Mouse (Mus musculus) embryonic stem cell, embryonic (primary cell): ENCODE measurements around the gene Alk.

Source experiments
- CTCF ChIA-PET, 4 experiments: fragments of 300-600 bp in 2 of 4; fragments of 350-600 bp in 2 of 4; sonication (Branson Sonifier 250); formaldehyde crosslinking; loops; one replicate each; lab custom pipeline; 2022; ENCODE audit warnings: inconsistent platforms in 2 of 4; lab: Charles Lee
- POLR2A ChIA-PET, 4 experiments: fragments of 300-600 bp in 2 of 4; fragments of 350-600 bp in 2 of 4; sonication (Branson Sonifier 250); formaldehyde crosslinking; loops; one replicate each; lab custom pipeline; 2022; ENCODE audit warnings: antibody characterized with exemption in 4 of 4, inconsistent platforms in 1 of 4; lab: Charles Lee

Alk gene

DNA sequence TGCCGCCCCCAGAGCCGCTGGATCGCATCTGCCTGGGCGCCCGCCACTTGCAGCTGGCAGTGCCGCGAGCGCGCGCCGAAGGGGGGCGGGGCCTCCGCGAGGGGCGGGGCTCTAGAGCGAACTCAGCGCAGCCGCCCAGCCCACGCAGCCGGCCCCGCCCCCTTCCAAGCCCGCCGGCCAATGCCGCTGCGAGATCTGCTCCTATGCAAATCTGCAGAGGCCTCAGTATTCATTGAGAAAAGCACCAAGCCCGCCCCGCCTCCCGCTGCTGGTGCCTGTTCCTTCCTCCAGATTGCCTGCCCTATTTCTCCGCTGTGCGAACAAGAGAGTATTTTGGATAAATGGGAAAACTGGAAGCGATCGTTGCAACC lies at the start of gene Alk:
Gene Alk, minus strand, starts transcription at position 18 of the 371 bp plus-strand sequence.
- ChIA-PET CTCF (interaction anchor here in 2 of 4 experiments (0.9 to 1.0 kb wide), 2 partner anchors 193 to 933 kb away, joined by 3 read pairs; no protein-coding TSS in a partner anchor), POLR2A (interaction anchor here in 1 of 4 experiments (0.5 to 0.6 kb wide), 2 partner anchors 177 to 478 kb away, joined by 4 to 5 read pairs; no protein-coding TSS in a partner anchor)

DNA sequence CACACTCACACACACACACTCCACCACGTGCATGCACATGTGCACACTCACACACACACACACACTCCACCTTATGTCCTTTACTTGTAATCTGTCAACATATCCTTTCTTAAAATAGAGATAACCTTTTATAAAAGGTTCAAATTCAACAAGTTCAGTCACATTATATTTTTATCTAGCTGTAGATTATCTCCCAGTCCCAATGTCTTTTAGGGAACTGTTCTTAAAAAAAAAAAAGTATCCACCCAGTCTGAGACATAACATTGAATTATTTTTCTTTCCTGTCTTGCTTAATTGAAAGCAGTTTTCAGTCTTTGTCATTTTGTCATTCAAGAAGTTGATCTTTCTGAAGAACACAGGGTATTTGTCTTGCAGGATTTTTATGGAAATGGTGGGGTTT lies 48.4 kb upstream of the Alk start:
- ChIA-PET CTCF (no interaction called here), POLR2A (no interaction called here)

DNA sequence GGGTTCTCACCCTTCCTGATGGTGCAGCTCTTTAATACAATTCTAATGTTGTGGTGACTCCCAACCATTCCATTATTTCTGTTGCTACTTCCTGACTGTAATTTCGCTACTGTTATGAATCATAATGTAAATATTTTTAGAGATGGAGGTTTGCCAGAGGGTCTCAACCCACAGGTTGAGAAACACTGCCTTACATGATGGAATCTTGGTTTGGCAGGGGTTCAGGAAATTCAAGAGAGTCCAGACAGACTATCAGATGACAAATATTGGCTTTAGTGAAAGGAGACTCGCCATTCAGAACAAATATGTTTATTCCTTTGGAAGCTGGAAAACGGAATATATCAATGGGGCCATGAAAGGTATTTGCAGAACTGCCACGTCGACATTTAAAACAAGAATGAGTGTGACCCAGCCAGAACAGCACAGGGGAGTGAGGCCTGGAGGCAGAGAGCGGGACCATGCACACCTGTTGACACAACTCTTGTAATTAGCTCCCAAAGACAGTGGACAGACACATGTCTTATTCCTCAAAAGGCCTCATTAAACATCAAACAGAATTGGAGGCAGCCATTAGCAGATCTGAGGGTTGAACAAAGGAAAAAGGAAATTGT lies 44.3 kb upstream of the Alk start:
- ChIA-PET POLR2A (no interaction called here), CTCF (no interaction called here)

DNA sequence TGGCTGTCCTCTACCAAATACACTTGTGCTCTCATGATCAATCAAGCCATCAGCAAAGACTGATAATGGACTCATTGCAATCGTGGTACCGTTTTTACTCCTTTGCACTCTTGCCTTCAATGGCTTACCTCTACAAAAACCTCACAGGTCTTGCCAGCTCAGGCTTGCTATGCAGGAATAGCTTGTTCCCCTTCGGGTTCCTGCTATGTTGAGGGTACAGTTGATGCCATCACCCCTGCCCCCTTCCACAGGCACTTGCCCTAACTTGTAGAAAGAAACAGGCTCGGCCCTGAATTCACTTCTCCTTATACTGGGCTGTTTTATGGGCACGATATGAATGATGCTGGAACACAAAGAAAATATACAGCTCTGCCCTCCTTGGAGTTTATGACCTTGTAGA lies 41.7 kb upstream of the Alk start:
- POLR2A ChIA-PET = no interaction called here
- CTCF ChIA-PET = no interaction called here

DNA sequence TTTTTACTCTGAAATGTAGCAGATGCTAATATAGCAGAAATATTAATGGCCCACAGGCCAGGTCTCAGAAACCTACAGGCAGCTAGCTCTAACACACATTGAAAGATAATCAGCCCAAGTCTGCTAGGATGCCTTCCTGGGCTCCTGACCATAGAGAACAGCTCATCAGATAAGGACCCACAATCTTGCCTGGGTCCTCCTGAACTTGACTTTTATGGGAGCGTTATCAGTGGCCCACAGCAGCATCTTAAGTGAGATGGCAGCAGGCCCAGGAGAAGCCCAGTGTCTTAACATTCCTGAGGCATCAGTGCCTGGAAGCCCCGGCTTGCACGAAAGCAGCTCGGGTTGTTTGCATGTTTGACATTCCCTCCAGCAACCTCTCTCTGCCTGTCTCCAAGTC lies 35.7 kb upstream of the Alk start:
- CTCF ChIA-PET = no interaction called here
- POLR2A ChIA-PET = interaction anchor here in 1 of 4 experiments (0.6 kb wide), 1 partner anchor 337 kb away, joined by 5 read pairs; no protein-coding TSS in a partner anchor

DNA sequence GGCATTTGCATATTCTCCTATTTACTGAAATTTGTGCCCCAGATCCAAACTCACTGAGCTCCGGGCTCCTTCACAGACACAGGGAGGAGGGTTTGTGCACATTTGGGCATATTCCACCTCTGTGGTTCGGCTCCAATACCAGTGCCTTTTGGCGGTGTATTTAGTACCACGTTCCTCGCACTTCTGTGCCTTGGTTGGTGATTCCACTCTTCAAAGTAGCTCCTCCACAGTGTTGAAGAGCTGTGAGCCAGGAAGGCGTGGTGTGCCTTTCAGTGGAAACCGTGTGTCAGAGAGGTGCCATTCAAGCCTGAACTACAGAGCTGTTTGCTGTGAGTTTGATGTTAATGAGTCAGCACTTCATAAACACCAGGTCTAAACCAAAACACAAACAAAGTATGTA lies 35.0 kb upstream of the Alk start:
- ChIA-PET POLR2A (no interaction called here), CTCF (interaction anchor here in 1 of 4 experiments (0.7 kb wide), 1 partner anchor 218 kb away, joined by 3 read pairs; no protein-coding TSS in a partner anchor)

DNA sequence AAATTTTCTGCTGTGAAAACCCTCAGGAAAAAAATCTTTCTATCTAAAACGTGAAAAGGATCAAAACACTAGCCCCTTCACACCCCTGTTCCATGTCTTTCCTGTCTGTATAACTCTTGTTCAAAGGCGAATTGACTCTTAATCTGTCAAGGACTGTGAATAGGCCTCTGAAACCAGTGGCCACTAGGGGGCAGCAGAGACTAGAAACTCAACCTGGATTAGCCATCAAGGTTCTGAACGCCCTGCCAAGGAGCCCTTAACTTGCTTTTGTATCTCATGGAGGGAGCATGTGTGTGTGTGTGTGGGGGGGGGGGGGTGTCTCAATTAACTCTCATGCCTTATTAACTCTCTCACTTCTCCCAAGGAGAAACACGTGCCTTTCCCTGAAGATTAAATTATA lies 1.8 kb upstream of the Alk start:
- ChIA-PET CTCF (interaction anchor here in 1 of 4 experiments (0.5 kb wide), 1 partner anchor 327 kb away, joined by 6 read pairs; no protein-coding TSS in a partner anchor), POLR2A (no interaction called here)

DNA sequence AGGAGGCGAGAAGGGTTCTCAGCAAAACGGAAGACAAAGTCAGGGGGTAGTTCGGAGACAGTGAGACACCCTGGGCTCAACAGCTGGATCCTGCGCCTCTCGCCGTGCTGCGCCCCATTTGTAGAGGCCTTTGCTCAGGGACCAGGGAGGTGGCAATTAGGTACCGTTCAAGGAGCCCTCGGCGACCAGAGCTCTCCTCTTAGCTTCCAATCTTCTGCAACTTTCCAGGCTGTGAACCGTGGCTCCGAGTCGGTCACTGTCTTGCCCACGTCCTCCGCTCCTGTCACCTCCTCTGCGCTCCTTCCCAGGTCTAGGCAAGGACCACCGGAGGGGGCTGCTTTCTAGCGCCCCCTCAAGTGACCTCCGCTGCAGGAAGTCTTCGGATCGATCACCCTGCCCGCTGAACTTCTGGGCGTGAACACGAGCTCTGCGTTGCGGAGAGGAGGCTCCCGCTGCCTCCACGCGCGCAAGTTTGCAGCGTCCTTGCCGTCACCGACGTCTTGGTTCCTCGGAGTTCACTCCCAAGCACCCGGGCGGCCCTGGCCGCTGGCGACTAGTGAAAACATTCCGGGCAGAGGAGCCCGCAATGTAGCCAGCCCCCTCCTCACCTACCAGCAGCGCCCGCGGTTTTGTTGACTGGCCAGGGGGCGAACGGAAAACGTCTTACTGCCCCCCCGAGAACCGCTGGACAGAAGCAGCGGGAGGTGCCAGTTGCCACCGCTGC lies 379 bp downstream of the Alk start:
- CTCF ChIA-PET = interaction anchor here in 2 of 4 experiments (0.9 to 1.5 kb wide), 3 partner anchors 178 to 932 kb away, joined by 3 to 6 read pairs (median 3); no protein-coding TSS in a partner anchor
- POLR2A ChIA-PET = interaction anchor here in 1 of 4 experiments (0.5 to 0.6 kb wide), 2 partner anchors 178 to 479 kb away, joined by 4 to 5 read pairs; no protein-coding TSS in a partner anchor

DNA sequence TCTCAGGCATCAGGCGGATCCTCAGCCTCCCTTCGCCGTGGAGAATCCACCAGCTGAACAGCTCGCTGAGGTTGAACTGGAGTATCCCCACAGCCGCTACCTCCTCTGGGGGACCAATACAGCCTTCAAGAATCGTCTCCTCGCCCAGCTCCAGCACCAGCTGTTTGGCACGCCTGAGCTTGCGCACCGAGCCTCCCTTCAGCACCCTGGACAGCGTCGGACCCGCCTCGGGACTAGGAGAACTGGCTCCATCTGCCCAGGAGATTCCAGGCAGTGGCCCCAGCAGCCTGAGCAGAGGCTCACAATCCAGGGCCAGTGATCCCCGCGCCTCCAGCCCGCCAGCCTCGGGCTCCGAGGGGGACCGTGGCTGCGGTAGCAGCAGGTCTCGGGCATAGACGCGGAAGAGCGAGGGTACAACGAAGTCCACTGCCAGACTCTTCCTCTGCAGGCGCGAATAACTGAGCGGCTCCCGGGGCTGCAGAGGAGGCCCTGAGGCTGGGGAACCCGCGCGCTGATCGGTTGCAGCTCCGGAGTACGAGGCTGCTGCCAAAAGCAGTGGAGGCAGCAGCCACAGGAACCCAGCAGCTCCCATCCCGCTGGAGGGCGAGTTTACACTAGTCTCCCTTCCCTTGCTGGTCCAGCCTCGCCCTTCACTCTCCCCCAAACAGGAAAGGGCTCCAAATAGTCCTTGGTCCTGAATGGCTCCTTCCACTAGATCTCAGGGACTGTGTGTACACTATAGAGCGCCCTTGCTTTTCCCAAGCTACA lies 1.1 kb downstream of the Alk start:
- ChIA-PET POLR2A (no interaction called here), CTCF (interaction anchor here (0.5 to 1.5 kb wide), 5 partner anchors 18 to 932 kb away, joined by 3 to 6 read pairs (median 4); no protein-coding TSS in a partner anchor)

DNA sequence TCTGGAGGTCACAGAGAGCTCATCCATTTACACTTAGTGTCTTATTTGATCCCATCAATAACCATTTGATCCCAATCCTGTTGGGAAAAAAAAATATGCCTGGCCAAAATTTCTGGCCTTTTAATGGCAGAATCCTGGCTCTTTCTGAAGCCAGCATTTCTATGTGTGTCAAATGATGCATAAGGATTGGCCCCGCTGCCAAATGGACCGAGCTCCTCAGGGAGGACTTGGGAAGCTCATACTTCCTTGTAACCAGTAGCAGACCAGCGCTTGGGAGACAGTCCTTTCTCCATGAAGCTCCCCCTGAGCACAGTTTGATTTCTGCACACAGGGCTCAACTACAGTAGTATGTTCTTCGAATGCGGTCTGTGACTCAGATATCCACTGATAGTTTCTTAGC lies 3.6 kb downstream of the Alk start:
- ChIA-PET POLR2A (no interaction called here), CTCF (interaction anchor here in 1 of 4 experiments (0.9 kb wide), 1 partner anchor 912 kb away, joined by 3 read pairs; no protein-coding TSS in a partner anchor)

DNA sequence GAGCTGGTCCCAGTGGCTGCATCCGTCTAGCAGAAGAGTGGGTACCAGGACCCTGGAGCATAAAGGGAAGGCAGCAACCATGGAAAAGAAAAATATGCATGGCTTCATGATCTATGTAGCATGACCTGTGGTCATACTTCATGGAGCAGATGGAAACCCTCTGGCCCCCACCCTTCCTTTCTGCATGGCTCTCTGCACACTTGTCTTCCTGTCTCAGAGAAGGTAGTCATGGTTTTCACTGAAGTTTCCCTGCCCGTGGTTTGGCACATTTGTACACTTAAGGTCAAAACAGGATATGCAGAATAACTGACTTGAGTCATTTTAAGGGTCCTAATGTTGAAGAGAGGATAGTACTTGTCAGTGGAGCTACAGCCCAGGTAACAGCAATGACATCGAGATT lies 16.8 kb downstream of the Alk start:
- POLR2A ChIA-PET = interaction anchor here in 1 of 4 experiments (0.6 kb wide), 1 partner anchor 1121 kb away, joined by 3 read pairs; no protein-coding TSS in a partner anchor
- CTCF ChIA-PET = no interaction called here

DNA sequence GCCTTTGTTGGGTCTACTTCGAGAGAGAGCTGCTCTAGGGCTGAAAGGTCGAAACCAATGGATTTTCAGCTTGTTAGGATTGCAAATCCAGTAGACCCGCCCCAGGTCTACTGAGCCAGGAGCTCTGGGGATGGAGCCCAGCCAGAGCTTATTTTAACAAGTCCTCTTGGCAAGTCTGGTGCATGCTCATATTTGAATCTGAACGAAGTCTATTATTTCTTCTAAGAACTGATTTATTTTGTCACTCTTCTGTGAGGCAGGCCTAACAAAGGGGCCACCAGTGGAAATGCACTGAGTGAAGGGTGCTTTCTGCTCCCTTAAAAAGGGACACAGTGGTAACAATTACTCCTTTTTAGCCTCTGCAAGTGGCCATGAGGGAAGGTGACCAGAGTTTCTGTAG lies 24.3 kb downstream of the Alk start:
- ChIA-PET POLR2A (no interaction called here), CTCF (no interaction called here)

DNA sequence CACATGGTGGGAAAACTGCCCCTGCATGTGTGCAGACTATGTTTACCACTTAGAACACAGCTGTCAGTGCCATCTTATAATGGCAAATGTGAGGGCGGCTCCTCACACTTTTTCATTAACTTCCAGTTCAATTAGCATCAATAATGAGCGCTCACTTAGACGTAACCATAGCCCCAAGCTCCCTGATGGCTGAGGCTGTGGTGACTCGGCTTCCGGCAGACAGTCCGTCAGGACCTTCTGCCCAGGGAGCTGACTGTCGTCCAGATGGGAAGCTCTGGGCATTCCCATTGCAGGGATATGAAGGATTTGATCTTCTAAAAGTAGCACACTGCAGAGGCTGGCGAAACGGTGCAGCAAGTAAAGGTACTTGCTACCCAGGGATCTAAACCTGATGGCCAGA lies 25.1 kb downstream of the Alk start:
- ChIA-PET POLR2A (no interaction called here), CTCF (no interaction called here)

DNA sequence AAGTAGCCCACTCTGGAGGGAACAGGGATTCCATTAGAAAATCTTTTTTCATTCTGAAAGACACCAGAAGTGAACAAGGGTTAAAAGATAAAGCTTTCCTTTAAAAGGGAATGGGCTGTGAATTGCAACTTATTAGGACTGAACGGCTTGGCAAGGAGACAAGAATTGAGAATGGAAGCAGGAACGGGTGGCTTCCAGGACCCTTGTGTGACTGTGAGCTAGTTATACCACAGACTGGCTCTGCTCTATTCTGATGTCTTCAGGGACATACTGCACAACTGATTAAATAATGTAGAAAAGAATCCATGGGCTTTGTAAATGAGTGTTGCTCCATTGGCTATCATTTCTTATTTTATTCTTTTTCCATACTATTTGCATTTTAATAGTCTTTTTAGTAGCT lies 33.0 kb downstream of the Alk start:
- CTCF ChIA-PET = no interaction called here
- POLR2A ChIA-PET = no interaction called here

DNA sequence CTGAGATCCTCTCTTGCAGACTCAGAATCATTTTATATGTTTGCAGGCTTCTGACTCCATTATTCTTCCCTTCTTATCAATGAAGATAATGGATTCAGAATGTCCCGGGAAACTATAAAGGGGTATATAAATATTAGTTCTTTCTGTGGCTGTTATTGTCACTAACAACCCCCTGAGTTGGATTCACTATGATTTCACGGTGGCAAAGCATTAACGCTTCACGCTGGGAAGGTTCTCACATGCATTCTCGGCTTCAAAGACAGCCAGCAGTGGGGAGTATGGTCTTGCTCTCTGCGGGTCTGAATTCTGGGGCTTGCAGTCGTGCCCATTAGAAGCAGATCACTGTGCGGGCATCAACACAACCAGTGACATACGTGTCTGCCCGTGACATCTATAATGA lies 34.9 kb downstream of the Alk start:
- POLR2A ChIA-PET = no interaction called here
- CTCF ChIA-PET = no interaction called here

DNA sequence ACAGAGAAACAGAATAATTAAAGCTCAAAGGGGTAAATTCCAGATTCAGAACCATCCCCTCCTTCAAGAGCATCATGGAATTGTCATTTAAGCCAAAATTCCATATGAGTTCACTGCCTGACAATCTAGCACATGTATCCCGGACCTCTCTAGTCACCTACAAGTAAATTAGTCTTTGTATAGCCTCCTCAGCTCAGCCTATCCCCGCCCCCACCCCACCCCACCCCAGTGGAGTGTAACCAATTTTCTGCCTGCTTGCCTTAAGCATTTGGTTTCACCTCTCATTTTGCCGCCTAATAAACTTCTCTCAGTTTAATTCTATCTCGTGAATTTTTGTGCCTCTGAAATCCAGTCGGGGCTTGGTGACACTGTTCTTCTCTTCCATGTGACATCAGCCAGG lies 41.0 kb downstream of the Alk start:
- ChIA-PET CTCF (no interaction called here), POLR2A (no interaction called here)

DNA sequence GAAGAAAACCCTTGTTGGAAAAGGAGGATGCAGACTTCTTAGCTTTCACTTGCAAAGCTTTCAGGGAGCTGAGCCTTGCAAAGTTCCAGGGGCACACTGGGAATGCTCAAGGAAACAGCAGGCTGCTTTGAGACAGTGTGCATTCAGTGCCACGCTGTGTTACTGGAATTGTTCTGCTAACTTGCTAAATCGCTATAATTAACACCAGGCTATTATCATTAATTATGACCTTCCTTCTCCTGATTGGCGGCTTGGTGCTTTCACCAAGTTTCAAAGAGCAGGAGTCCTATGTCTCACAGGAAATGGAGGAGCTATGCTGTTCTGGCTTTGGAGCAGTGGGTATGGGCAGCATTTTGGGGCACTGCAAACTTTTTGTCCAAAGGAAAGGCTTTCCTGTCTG lies 43.0 kb downstream of the Alk start:
- CTCF ChIA-PET = interaction anchor here in 1 of 4 experiments (0.8 kb wide), 1 partner anchor 39 kb away, joined by 3 read pairs; no protein-coding TSS in a partner anchor
- POLR2A ChIA-PET = interaction anchor here in 1 of 4 experiments (0.8 to 1.0 kb wide), 2 partner anchors 38 to 319 kb away, joined by 3 to 4 read pairs; no protein-coding TSS in a partner anchor

DNA sequence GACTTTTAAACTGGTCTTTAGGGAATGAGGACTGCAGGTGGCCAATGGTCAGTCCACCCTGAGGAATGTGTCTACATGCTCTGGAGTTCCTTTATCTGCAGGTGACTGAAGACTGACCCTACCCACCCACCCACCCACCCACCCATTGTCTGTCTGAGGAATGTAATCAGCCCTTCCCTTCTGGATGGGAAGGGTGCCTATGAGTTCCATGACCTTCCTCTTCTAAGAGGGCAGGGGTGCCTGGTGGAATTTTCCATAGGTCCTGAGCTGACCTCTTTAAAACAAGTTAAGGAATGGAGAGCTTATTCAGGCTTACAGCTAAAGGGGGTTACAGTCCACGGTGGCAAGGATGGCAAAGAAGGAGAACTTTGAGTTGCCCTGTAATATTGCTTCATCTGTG lies 43.7 kb downstream of the Alk start:
- CTCF ChIA-PET = no interaction called here
- POLR2A ChIA-PET = interaction anchor here in 2 of 4 experiments (0.6 to 1.0 kb wide), 2 partner anchors 38 to 875 kb away, joined by 3 to 4 read pairs; no protein-coding TSS in a partner anchor
